Mouse (Mus musculus) ES-Bruce4 (cell line): ENCODE measurements around the gene Fkbp1a.

Source experiments
- CTCF ChIP-seq: IDR thresholded peaks from one replicate; pipeline ENCODE4 v1.8.1; 2011; ENCODE audit warnings: low read depth, low read length
- EP300 ChIP-seq: IDR thresholded peaks from 2 replicates; pipeline ENCODE4 v1.6.1; 2011; ENCODE audit warnings: low read depth, low read length; ENCODE audit not compliant: insufficient read depth

GRCm38 (mm10) chr2:151575119-151575698 is 32.9 kb downstream of the Fkbp1a start:
- TF ChIP-seq CTCF (no peak), EP300 (no peak)
